Mouse (Mus musculus): Measurements from ENCODE around the gene Tcaf1.

DNA sequence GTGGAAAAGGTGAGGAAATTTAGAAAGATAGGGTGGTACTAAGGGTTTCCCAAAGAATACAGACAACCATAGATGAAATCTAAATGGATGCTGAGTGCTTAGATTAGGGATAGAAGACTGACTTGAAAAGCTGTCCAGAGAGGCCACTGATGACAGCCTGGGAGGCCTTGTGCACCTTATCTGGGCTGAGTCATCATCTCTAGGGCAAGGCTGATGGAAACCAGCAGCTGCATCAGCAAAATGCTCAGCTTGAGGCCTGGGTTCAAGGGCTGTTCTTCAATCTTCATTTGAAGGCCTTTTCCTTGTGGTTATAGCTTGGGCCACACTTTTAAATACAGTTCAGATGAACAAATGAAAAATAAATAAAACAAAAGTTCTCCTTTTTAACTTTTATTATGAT, 8.1 kb upstream of the Tcaf1 start:
- TF ChIP-seq NANOG (IDR thresholded peaks at IDR 0.05; ENCODE audit: borderline replicate concordance, low read length) (no peak), CTCF (conservative IDR thresholded peaks at IDR 0.05; ENCODE audit: low read length) (no peak)
